Mouse (Mus musculus) cerebellum, postnatal 36 days (tissue): ENCODE results near the gene Pah.

Source experiments
- DNase-seq, 2 experiments: peaks; one replicate each; pipeline ENCODE4 v3.0.0; 2021 to 2022; ENCODE audit warnings: mixed read lengths in 2 of 2

Gene Pah

DNA sequence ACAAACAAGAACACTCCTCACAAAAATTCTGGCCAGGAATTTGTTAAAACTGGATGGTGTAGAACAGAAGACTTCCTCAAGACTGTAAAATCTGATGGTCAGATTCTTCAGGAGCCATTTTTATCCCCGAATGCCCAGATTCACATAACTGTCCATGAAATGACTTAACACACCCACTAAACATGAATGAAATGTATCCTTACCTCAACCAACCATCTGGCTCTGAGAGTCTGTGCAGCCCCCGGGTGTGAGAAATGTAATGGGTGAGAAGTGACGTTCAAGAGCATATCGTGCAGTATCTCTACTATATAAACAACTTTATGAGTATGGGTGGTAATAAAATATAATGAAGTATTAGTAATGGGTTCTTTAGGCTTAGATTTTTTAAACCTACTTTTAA, 13.0 kb upstream of the Pah start:
- no peak for DNase-seq

DNA sequence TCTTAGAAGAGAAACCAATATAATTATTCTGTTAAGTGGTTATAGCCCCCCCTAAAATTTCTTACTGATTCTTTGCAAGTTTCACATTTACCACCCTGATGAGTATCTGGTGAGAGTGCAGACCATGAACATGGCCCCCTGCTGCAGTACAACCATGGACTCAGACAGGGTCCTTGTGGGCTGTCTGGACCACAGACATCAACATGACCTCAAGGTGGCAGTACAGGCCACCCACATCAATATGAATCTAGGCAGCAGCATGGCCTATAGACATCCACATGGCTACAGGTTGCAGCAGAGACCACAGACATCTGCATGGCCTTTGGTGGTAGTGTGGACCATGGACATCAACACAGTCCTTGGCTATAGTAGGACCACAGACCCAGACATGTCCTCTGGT, 8.5 kb upstream of the Pah start:
- DNase-seq, result no peak

- no peak for DNase-seq
These were observed 3.0 kb upstream of the Pah start for GRCm38 (mm10) chr10:87518585-87518984.

DNA sequence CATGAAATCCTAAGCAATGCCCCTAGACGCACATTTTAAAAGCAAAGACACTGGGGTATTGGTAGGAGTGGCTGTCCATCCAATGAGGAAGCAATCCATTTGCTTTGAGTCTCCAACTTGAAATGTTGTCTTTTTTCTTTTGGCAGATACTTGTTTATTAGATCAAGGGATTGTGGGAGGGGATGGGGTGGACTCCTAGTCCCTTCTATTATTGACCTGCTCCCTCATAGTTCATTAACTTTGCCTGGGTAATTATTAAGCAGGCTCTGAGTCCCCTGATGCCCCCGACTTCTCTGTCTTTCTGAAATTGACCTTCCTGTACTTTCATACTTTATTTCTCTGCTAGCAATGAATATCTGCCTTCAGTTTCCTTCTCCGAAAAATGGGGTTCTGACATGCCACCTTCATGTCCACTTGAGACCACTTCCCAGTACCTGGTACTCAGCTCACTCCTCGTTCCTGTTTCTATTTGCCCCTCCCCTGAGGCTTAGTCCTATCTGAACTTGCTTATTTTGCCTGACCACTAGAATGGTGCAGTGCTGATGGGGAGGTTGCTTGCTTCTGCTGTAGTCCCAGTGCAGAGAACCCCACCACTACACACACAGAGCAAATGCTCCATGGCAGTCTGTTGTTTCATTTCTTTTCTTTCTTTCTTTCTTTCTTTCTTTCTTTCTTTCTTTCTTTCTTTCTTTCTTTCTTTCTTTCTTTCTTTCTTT, 1.0 kb upstream of the Pah start:
- no peak for DNase-seq

GRCm38 (mm10) chr10:87534172-87534571, 12.6 kb downstream of the Pah start:
- DNase-seq, result no peak

- DNase-seq, result no peak
These were observed 24.2 kb downstream of the Pah start for GRCm38 (mm10) chr10:87545759-87546158.

- DNase-seq, result no peak
These were observed 25.0 kb downstream of the Pah start for GRCm38 (mm10) chr10:87546299-87547234.

- DNase-seq, result peak in 1 of 2 experiments; percentile 39
These were observed 31.1 kb downstream of the Pah start for GRCm38 (mm10) chr10:87552726-87553125.

DNA sequence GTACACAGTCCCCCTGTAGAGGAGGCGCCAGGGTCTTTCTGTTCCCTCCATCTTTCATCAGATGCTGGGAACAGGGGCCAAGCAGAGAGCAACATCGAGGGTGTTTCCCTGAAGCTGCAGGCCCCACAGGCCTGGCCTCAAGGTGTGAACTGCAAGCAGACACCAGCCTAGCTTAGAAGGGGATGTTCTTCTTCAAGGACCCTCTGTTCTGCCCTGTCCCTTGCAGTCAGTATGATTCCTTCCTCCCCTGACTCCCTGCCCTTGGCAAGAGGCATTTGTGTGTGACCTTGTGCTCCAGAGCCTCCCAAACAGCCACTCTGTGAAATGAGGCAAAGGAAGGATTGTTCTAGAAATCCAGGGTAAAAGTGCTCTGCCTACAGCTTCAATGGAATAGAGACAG, 34.8 kb downstream of the Pah start:
- no peak for DNase-seq

GRCm38 (mm10) chr10:87563818-87564217, 42.2 kb downstream of the Pah start:
- no peak for DNase-seq

DNA sequence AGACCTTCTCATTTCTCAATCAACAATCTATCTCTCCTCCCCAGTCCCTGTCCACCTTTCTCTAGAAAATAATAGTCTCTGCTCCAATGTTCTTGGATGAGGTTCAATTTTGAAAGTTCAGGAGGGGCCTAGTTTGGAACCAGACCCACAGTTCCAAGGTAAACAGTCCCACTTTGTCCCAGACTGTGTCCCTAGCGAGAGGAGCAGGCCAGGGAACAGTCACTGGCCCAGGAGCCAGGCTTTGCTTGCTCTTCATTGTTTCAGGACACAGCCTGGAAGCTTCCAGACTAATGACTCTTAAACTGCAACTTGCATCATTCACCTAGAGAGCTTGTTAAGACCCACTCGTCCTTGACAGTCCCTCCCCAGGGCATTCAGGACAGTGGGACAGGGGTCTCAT, 44.1 kb downstream of the Pah start:
- DNase-seq, result no peak

- no peak for DNase-seq
These were observed 50.9 kb downstream of the Pah start for GRCm38 (mm10) chr10:87572500-87572899.

DNA sequence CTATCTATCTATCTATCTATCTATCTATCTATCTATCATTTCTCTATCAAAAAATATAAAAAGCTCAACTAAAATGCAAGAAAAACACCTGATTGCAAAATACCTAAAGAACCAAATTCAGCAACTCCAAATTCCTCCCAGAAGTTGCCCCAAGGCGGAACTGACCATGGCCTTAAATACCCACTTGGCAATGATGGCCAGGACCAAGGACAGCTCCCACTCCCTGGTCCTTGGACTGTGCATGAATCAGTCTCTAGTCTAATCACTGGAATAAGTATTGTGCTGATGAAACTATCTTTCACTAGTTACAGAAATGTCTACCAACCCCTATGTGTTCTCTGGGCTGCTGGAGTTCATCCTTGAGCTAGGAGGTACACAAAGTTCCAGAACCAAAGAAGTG, 65.1 kb downstream of the Pah start:
- no peak for DNase-seq

DNA sequence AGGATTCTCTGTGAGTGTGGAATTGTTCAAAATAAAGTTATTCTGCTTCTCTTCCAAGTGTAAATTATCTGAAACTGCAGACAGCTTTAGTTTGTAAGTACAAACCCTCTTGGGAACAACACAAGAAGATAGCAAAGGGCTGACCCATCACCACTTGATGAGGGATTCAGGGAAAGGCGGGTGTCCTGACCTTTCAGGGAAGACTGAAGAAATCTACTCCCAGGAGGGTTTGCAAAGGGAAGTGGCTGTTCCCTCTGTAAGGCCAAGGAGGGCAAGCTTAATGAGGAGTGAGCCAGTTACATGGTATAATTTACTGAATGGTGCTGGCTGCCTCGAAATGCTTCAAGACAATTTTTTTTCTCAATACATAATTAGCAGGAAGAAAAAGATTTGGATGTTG, 72.3 kb downstream of the Pah start:
- DNase-seq, result no peak

GRCm38 (mm10) chr10:87596361-87597074, 74.9 kb downstream of the Pah start:
- peak; percentile 21 to 42 for DNase-seq

- no peak for DNase-seq
These were observed 75.6 kb downstream of the Pah start for GRCm38 (mm10) chr10:87597075-87597677.

- no peak for DNase-seq
These were observed 80.6 kb downstream of the Pah start for GRCm38 (mm10) chr10:87602151-87602550.

DNA sequence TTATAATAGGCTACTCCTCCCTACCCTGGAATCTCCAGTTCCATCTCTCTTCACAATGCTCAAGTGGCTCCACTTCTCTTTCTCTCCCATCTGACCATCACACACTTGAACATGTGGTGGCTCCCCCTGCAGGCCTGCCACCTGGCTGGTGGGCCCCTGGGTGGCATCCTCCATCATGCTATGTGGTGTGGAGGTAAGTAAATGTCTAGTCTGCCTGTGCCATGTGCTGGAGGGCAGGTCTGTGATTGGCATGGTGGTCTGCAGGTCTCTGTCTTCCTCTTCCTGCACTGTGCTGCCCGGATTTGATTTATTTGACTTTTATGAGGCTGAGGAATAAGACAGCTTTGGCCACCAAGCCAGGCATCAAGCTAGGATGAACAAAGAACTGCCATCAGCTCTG, 103.6 kb downstream of the Pah start:
- DNase-seq, result no peak
